Mouse (Mus musculus): ENCODE measurements around the gene Syt14. TPM values are rescaled to one million over a fixed set of nuclear protein-coding genes. Genes with fewer than 3 reads are reported as not detected.
A peak's percentile ranks its signal among the peaks of the same experiment; 100 is the strongest.

The Syt14 gene
- total and polyA plus RNA-seq, 2 experiments from 2014 or later, result 0.04 to 0.08 TPM

GRCm38 (mm10) chr1:192851126-192851525 lies 184.4 kb downstream of the Syt14 start:
- TF ChIP-seq CTCF (IDR thresholded peaks at IDR 0.05; ENCODE audit: low read depth) (no peak), EP300 (IDR thresholded peaks at IDR 0.05; ENCODE audit: low read depth) (no peak)
- H3K9ac ChIP-seq (replicated peaks; ENCODE audit: low read depth, low read length), result no peak overlapping the region
- no peak for ATAC-seq (ENCODE audit: insufficient read depth, low read depth)
- no peak overlapping the region for H3K4me3 ChIP-seq (ENCODE audit: low read depth, low read length)
- WGBS, result 29% methylated on average over 2 of the region's 2 CpGs
- peaks cover 23% of the 10 kb centered on the region; the same call in 1 of the 2 replicates for H3K27me3 ChIP-seq (ENCODE audit: control insufficient read depth, insufficient read depth, low read length)
- peaks cover 20% of the 10 kb centered on the region for H3K4me1 ChIP-seq (ENCODE audit: control insufficient read depth, insufficient read depth)
- H3K9me3 ChIP-seq (replicated peaks; ENCODE audit: control insufficient read depth, low read length), result no peaks in the 10 kb centered on the region
- DNase-seq (ENCODE audit: low spot score), result no peak
- peaks cover 19% of the 10 kb centered on the region; the same call in 1 of the 2 replicates for H3K36me3 ChIP-seq (replicated peaks; ENCODE audit: control insufficient read depth, insufficient read depth, low read length)
- peak overlapping the region; percentile 63; the same call in 1 of the 2 replicates for H3K27ac ChIP-seq (ENCODE audit: low read depth)
- H3K4me2 ChIP-seq (ENCODE audit: low read depth, low read length), result no peak overlapping the region; the same call in 1 of the 2 replicates

DNA sequence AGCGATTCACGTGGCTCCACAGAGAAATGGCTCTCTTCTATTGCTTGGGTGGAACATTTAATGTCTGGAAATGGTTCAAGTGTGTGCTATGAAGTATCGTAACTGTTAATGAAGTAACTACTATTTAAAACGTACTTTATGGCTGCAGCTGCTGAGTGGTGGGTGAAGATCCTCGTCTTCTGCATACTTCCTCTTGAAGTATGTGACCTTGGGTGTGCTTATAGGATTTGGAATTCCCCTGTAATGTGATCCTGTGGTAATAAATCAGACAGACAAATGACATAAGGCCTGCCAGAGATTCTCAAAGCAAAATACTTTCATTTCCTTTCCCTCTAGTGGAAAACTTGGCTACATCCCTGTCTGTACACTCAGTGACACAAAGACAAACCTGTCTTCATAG lies 186.0 kb downstream of the Syt14 start:
- Histone ChIP-seq H3K4me1 (ENCODE audit: control insufficient read depth, insufficient read depth) (peaks cover 20% of the 10 kb centered on the region), H3K36me3 (replicated peaks; ENCODE audit: control insufficient read depth, insufficient read depth, low read length) (peaks cover 22% of the 10 kb centered on the region; the same call in 1 of the 2 replicates), H3K4me3 (ENCODE audit: low read depth, low read length) (no peak overlapping the region), H3K9ac (replicated peaks; ENCODE audit: low read depth, low read length) (no peak overlapping the region), H3K27me3 (ENCODE audit: control insufficient read depth, insufficient read depth, low read length) (peaks cover 20% of the 10 kb centered on the region; the same call in 1 of the 2 replicates), H3K27ac (ENCODE audit: low read depth) (no peak overlapping the region), H3K9me3 (replicated peaks; ENCODE audit: control insufficient read depth, low read length) (no peaks in the 10 kb centered on the region), H3K4me2 (ENCODE audit: low read depth, low read length) (no peak overlapping the region)
- DNase-seq (ENCODE audit: low spot score) (no peak), ATAC-seq (ENCODE audit: insufficient read depth, low read depth) (no peak)
- 57% methylated on average over 5 of the region's 5 CpGs for WGBS
- TF ChIP-seq EP300 (IDR thresholded peaks at IDR 0.05; ENCODE audit: low read depth) (no peak), CTCF (IDR thresholded peaks at IDR 0.05; ENCODE audit: low read depth) (no peak)

- Histone ChIP-seq H3K4me1 (ENCODE audit: control insufficient read depth, insufficient read depth) (peaks cover 15% of the 10 kb centered on the region), H3K9me3 (replicated peaks; ENCODE audit: control insufficient read depth, low read length) (no peaks in the 10 kb centered on the region), H3K4me3 (ENCODE audit: low read depth, low read length) (no peak overlapping the region), H3K27ac (ENCODE audit: low read depth) (no peak overlapping the region), H3K4me2 (ENCODE audit: low read depth, low read length) (no peak overlapping the region), H3K9ac (replicated peaks; ENCODE audit: low read depth, low read length) (no peak overlapping the region), H3K27me3 (ENCODE audit: control insufficient read depth, insufficient read depth, low read length) (no peaks in the 10 kb centered on the region; the same call in 1 of the 2 replicates), H3K36me3 (replicated peaks; ENCODE audit: control insufficient read depth, insufficient read depth, low read length) (peaks cover 22% of the 10 kb centered on the region; the same call in 1 of the 2 replicates)
- no peak for ATAC-seq (ENCODE audit: insufficient read depth, low read depth)
- TF ChIP-seq CTCF (IDR thresholded peaks at IDR 0.05; ENCODE audit: low read depth) (no peak), EP300 (IDR thresholded peaks at IDR 0.05; ENCODE audit: low read depth) (no peak)
- DNase-seq (ENCODE audit: low spot score), result no peak
- WGBS, result 74% methylated on average over 3 of the region's 3 CpGs
These were observed 188.3 kb downstream of the Syt14 start for GRCm38 (mm10) chr1:192847254-192847653.

Other genes with a start within 250 kb of the Syt14 start
- 2.3 and 4.0 TPM in 2 replicates for gene Sertad4, start 180.0 kb downstream of the Syt14 start, total RNA-seq (2014; rRNA removed; ENCODE audit: low replicate concordance)
- gene Sertad4, start 180.0 kb downstream of the Syt14 start, polyA plus RNA-seq (2015; fragmentation: Nextera tagmentation; extraction: Ambion mirVana), result 5.0 and 5.5 TPM in 2 replicates
- gene Diexf, start 94.5 kb upstream of the Syt14 start, total RNA-seq (2014; rRNA removed; ENCODE audit: low replicate concordance), result 2.1 and 6.3 TPM in 2 replicates
- gene Diexf, start 94.5 kb upstream of the Syt14 start, polyA plus RNA-seq (2015; fragmentation: Nextera tagmentation; extraction: Ambion mirVana), result 2.1 and 2.8 TPM in 2 replicates
- gene Irf6, start 117.3 kb upstream of the Syt14 start, total RNA-seq (2014; rRNA removed; ENCODE audit: low replicate concordance), result 3.4 and 6.6 TPM in 2 replicates
- gene Irf6, start 117.3 kb upstream of the Syt14 start, polyA plus RNA-seq (2015; fragmentation: Nextera tagmentation; extraction: Ambion mirVana), result 2.2 and 2.5 TPM in 2 replicates
- 17.7 and 23.2 TPM in 2 replicates for gene A130010J15Rik, start 132.3 kb upstream of the Syt14 start, total RNA-seq (2014; rRNA removed; ENCODE audit: low replicate concordance)
- 9.8 and 11.3 TPM in 2 replicates for gene A130010J15Rik, start 132.3 kb upstream of the Syt14 start, polyA plus RNA-seq (2015; fragmentation: Nextera tagmentation; extraction: Ambion mirVana)
- gene Traf3ip3, start 165.9 kb upstream of the Syt14 start, total RNA-seq (2014; rRNA removed; ENCODE audit: low replicate concordance), result 0.08 and 0.61 TPM in 2 replicates
- 0.54 and 0.79 TPM in 2 replicates for gene Traf3ip3, start 165.9 kb upstream of the Syt14 start, polyA plus RNA-seq (2015; fragmentation: Nextera tagmentation; extraction: Ambion mirVana)
- 9.8 and 19.2 TPM in 2 replicates for gene Lamb3, start 171.9 kb upstream of the Syt14 start, total RNA-seq (2014; rRNA removed; ENCODE audit: low replicate concordance)
- gene Lamb3, start 171.9 kb upstream of the Syt14 start, polyA plus RNA-seq (2015; fragmentation: Nextera tagmentation; extraction: Ambion mirVana), result 6.0 and 8.1 TPM in 2 replicates
- 7.3 and 12.7 TPM in 2 replicates for gene Hsd11b1, start 228.3 kb upstream of the Syt14 start, total RNA-seq (2014; rRNA removed; ENCODE audit: low replicate concordance)
- 1.6 and 1.9 TPM in 2 replicates for gene Hsd11b1, start 228.3 kb upstream of the Syt14 start, polyA plus RNA-seq (2015; fragmentation: Nextera tagmentation; extraction: Ambion mirVana)
- 71.1 and 122 TPM in 2 replicates for gene G0s2, start 237.4 kb upstream of the Syt14 start, total RNA-seq (2014; rRNA removed; ENCODE audit: low replicate concordance)
- gene G0s2, start 237.4 kb upstream of the Syt14 start, polyA plus RNA-seq (2015; fragmentation: Nextera tagmentation; extraction: Ambion mirVana), result 92.2 and 93.3 TPM in 2 replicates

Data from heart, postnatal 0 days (tissue).